In genomic region chr4:106490620-106491019, GRCm38 (mm10) we compare ENCODE assay signal across 34 mouse cellular contexts. TPM values are rescaled to one million over a fixed set of nuclear protein-coding genes. Genes with fewer than 3 reads are reported as not detected.
A peak's percentile ranks its signal among the peaks of the same experiment; 100 is the strongest.
DNase-seq lines count a peak whose midpoint lies in the region; ATAC-seq and TF ChIP-seq lines count a peak whose summit lies in the region.
"Had no signal": no experiment of that assay in that cellular context is flagged by ENCODE, and none has a peak within 500 bp of the region (broad histone marks: within the 10 kb centered on the region; RNA-seq: fewer than 3 reads in every experiment).

No protein-coding gene starts in this region.

- H3K9ac ChIP-seq in forebrain, embryonic 16.5 days (replicated peaks; ENCODE audit: low read depth, low read length): no peak overlapping the region
- H3K9ac ChIP-seq in lung, postnatal 0 days (replicated peaks; ENCODE audit: low read depth): no peak overlapping the region
- no peak overlapping the region for H3K9ac ChIP-seq in kidney, embryonic 15.5 days
- H3K9ac ChIP-seq: embryonic facial prominence, embryonic 13.5 days; forebrain, embryonic 13.5 days; intestine, embryonic 15.5 days; limb, embryonic 13.5 days; liver, embryonic 13.5 days; neural tube, embryonic 12.5 days had no signal

- no peak overlapping the region for H3K4me3 ChIP-seq in forebrain, embryonic 10.5 days
- H3K4me3 ChIP-seq in forebrain, embryonic 16.5 days (replicated peaks; ENCODE audit: low read length): no peak overlapping the region
- H3K4me3 ChIP-seq in lung, postnatal 0 days (ENCODE audit: low read depth, low read length): no peak overlapping the region
- no peak overlapping the region for H3K4me3 ChIP-seq in kidney, embryonic 15.5 days (replicated peaks)
- H3K4me3 ChIP-seq: embryonic facial prominence, embryonic 13.5 days; erythroblast, embryonic 14.5 days; forebrain, embryonic 13.5 days; heart, embryonic 10.5 days; intestine, embryonic 15.5 days; layer of hippocampus, adult 2 months; limb, embryonic 13.5 days; liver, embryonic 13.5 days; megakaryocyte, embryonic 14.5 days; neural tube, embryonic 12.5 days had no signal

- H3K4me1 ChIP-seq in forebrain, embryonic 10.5 days: peaks cover 10% of the 10 kb centered on the region
- no peaks in the 10 kb centered on the region for H3K4me1 ChIP-seq in forebrain, embryonic 16.5 days (replicated peaks; ENCODE audit: control insufficient read depth, insufficient read depth, low read length)
- no peaks in the 10 kb centered on the region for H3K4me1 ChIP-seq in lung, postnatal 0 days (ENCODE audit: insufficient read depth, low read depth, low read length)
- H3K4me1 ChIP-seq in kidney, embryonic 15.5 days: peaks cover 19% of the 10 kb centered on the region
- H3K4me1 ChIP-seq: embryonic facial prominence, embryonic 13.5 days; forebrain, embryonic 13.5 days; intestine, embryonic 15.5 days; limb, embryonic 13.5 days; liver, embryonic 13.5 days; megakaryocyte, embryonic 14.5 days; neural tube, embryonic 12.5 days had no signal

- H3K27ac ChIP-seq in forebrain, embryonic 10.5 days: 0 out of 2 replicates have a peak overlapping the region, but pooled peaks have one; percentile 33
- H3K27ac ChIP-seq in forebrain, embryonic 16.5 days (ENCODE audit: low read length): no peak overlapping the region
- H3K27ac ChIP-seq in lung, postnatal 0 days (ENCODE audit: low read length): no peak overlapping the region
- H3K27ac ChIP-seq in kidney, embryonic 15.5 days: 0 out of 2 replicates have a peak overlapping the region, but pooled peaks have one; percentile 48
- H3K27ac ChIP-seq: embryonic facial prominence, embryonic 13.5 days; forebrain, embryonic 13.5 days; heart, embryonic 10.5 days; intestine, embryonic 15.5 days; layer of hippocampus, adult 2 months; limb, embryonic 13.5 days; liver, embryonic 13.5 days; neural tube, embryonic 12.5 days had no signal

- no peak overlapping the region for H3K4me2 ChIP-seq in forebrain, embryonic 16.5 days (ENCODE audit: low read length)
- H3K4me2 ChIP-seq in lung, postnatal 0 days (replicated peaks; ENCODE audit: low read depth, low read length): no peak overlapping the region
- H3K4me2 ChIP-seq in kidney, embryonic 15.5 days: no peak overlapping the region
- H3K4me2 ChIP-seq: embryonic facial prominence, embryonic 13.5 days; forebrain, embryonic 13.5 days; intestine, embryonic 15.5 days; limb, embryonic 13.5 days; liver, embryonic 13.5 days; neural tube, embryonic 12.5 days had no signal

- H3K27me3 ChIP-seq in forebrain, embryonic 10.5 days (ENCODE audit: poor library complexity, severe bottlenecking): 0 out of 2 replicates have a peak, but pooled peaks cover 5% of the 10 kb centered on the region
- no peaks in the 10 kb centered on the region for H3K27me3 ChIP-seq in forebrain, embryonic 16.5 days (replicated peaks; ENCODE audit: control insufficient read depth, insufficient read depth, low read length)
- H3K27me3 ChIP-seq in lung, postnatal 0 days (replicated peaks; ENCODE audit: insufficient read depth, low read length): no peaks in the 10 kb centered on the region
- no peaks in the 10 kb centered on the region for H3K27me3 ChIP-seq in kidney, embryonic 15.5 days
- H3K27me3 ChIP-seq: forebrain, embryonic 13.5 days; intestine, embryonic 15.5 days; limb, embryonic 13.5 days; neural tube, embryonic 12.5 days had no signal

- 74% methylated on average over 4 of the region's 4 CpGs for WGBS in forebrain, embryonic 10.5 days
- 66% methylated on average over 4 of the region's 4 CpGs for WGBS in forebrain, embryonic 16.5 days
- 55% methylated on average over 4 of the region's 4 CpGs for WGBS in lung, postnatal 0 days
- 41% methylated on average over 4 of the region's 4 CpGs for WGBS in kidney, embryonic 15.5 days

- TF ChIP-seq EP300 in lung, postnatal 0 days (IDR thresholded peaks at IDR 0.05): no peak

- TF ChIP-seq CTCF in lung, postnatal 0 days (IDR thresholded peaks at IDR 0.05): no peak

- ATAC-seq in forebrain, embryonic 16.5 days: no peak
- ATAC-seq in lung, postnatal 0 days: peak; percentile 44
- ATAC-seq in kidney, embryonic 15.5 days (replicated peaks; ENCODE audit: low FRiP score): 0 out of 2 replicates have a peak, but pooled peaks have one; percentile 33
- ATAC-seq: forebrain, embryonic 13.5 days; hindbrain, embryonic 16.5 days; intestine, embryonic 15.5 days had no signal

- DNase-seq in forebrain, embryonic 10.5 days (ENCODE audit: extremely low spot score, low spot score): no peak
- no peak for DNase-seq in lung, postnatal 0 days (ENCODE audit: low spot score)
- no peak for DNase-seq in lung, postnatal 14 days
- peak; percentile 46 to 63 for DNase-seq in kidney, postnatal 36 days
- no peak for DNase-seq in adrenal gland, postnatal 4 days (ENCODE audit: low spot score in 2 of 2)
- no peak for DNase-seq in thymus, postnatal 25 days
- DNase-seq: adrenal gland, postnatal 10 days; cerebellum, adult 8-10 months; cerebellum, postnatal 36 days; embryo, embryonic 11 days; layer of hippocampus, postnatal 36 days; liver, embryonic 13.5 days; lung, postnatal 36 days; midbrain, embryonic 14.5 days; right cerebral cortex, postnatal 4 days; thymus, adult 18-20 months had no signal

- H3K9me3 ChIP-seq in forebrain, embryonic 10.5 days: no peaks in the 10 kb centered on the region
- H3K9me3 ChIP-seq in forebrain, embryonic 16.5 days (ENCODE audit: control insufficient read depth, low read length): no peaks in the 10 kb centered on the region
- H3K9me3 ChIP-seq in lung, postnatal 0 days (ENCODE audit: low read length): no peaks in the 10 kb centered on the region
- H3K9me3 ChIP-seq in kidney, embryonic 15.5 days (replicated peaks): no peaks in the 10 kb centered on the region
- H3K9me3 ChIP-seq: embryonic facial prominence, embryonic 13.5 days; forebrain, embryonic 13.5 days; heart, embryonic 10.5 days; intestine, embryonic 15.5 days; limb, embryonic 13.5 days; liver, embryonic 13.5 days; megakaryocyte, embryonic 14.5 days; neural tube, embryonic 12.5 days had no signal

- H3K36me3 ChIP-seq in forebrain, embryonic 10.5 days (replicated peaks): no peaks in the 10 kb centered on the region
- H3K36me3 ChIP-seq in forebrain, embryonic 16.5 days (ENCODE audit: control insufficient read depth, insufficient read depth): no peaks in the 10 kb centered on the region
- H3K36me3 ChIP-seq in lung, postnatal 0 days (ENCODE audit: insufficient read depth, low read length): no peaks in the 10 kb centered on the region
- no peaks in the 10 kb centered on the region for H3K36me3 ChIP-seq in kidney, embryonic 15.5 days
- H3K36me3 ChIP-seq: embryonic facial prominence, embryonic 13.5 days; heart, embryonic 10.5 days; intestine, embryonic 15.5 days; limb, embryonic 13.5 days; liver, embryonic 13.5 days; neural tube, embryonic 12.5 days had no signal

RNA-seq across cellular contexts. Expression of gene Bsnd, which starts 1.5 kb away (rescaled TPM):
- polyA plus RNA-seq in forebrain, embryonic 10.5 days (2016; fragmentation: Nextera tagmentation; extraction: Ambion mirVana): not detected in 2 replicates
- polyA plus RNA-seq in forebrain, embryonic 16.5 days (2015; fragmentation: Nextera tagmentation; extraction: Ambion mirVana): not detected in 2 replicates
- not detected in 2 replicates for polyA plus RNA-seq in lung, postnatal 0 days (2015; fragmentation: Nextera tagmentation; extraction: Ambion mirVana)
- polyA plus RNA-seq in kidney, embryonic 15.5 days (2015; fragmentation: Nextera tagmentation; extraction: Ambion mirVana): 7.9 and 8.9 TPM in 2 replicates
- 1 to 10 TPM in 1 of 2 experiments, under 1 TPM in 1; 0.11 to 3.7 TPM for total RNA-seq in adrenal gland, postnatal 4 days (2021)
- total RNA-seq: adrenal gland, postnatal 10 days; hematopoietic stem cell, adult 5-6 weeks; layer of hippocampus, adult 2 months; layer of hippocampus, postnatal 36 days; left cerebral cortex, postnatal 10 days had no signal
- polyA plus RNA-seq: embryonic facial prominence, embryonic 13.5 days; erythroblast, embryonic 14.5 days; forebrain, embryonic 13.5 days; frontal cortex, adult 2 months; heart, embryonic 16.5 days; hindbrain, embryonic 16.5 days; intestine, embryonic 15.5 days; limb, embryonic 13.5 days; liver, embryonic 13.5 days; midbrain, embryonic 14.5 days; neural tube, embryonic 12.5 days; stomach, embryonic 14.5 days had no signal

RNA-seq across cellular contexts. Expression of gene Pcsk9, which starts 26.5 kb away (rescaled TPM):
- 5.9 and 6.9 TPM in 2 replicates for polyA plus RNA-seq in forebrain, embryonic 10.5 days (2016; fragmentation: Nextera tagmentation; extraction: Ambion mirVana)
- 0.77 and 0.99 TPM in 2 replicates for polyA plus RNA-seq in forebrain, embryonic 16.5 days (2015; fragmentation: Nextera tagmentation; extraction: Ambion mirVana)
- polyA plus RNA-seq in lung, postnatal 0 days (2015; fragmentation: Nextera tagmentation; extraction: Ambion mirVana): 0.38 and 0.51 TPM in 2 replicates
- polyA plus RNA-seq in kidney, embryonic 15.5 days (2015; fragmentation: Nextera tagmentation; extraction: Ambion mirVana): 16.3 and 18.8 TPM in 2 replicates
- total RNA-seq in adrenal gland, postnatal 4 days (2021): 1 to 10 TPM; 2.1 to 3.4 TPM
- total RNA-seq: gastrocnemius, adult 8-10 months; layer of hippocampus, postnatal 36 days had no signal

Comparison
In these comparisons a context has a peak if more than half of its experiments do, and no peak if none do; other contexts are left out.
1. H3K27ac ChIP-seq: peak in forebrain, embryonic 10.5 days (single experiment) and kidney, embryonic 15.5 days (single experiment); none in forebrain, embryonic 16.5 days (single experiment) and lung, postnatal 0 days (single experiment).
2. DNase-seq: peak in kidney, postnatal 36 days (2 of 2); none in forebrain, embryonic 10.5 days (single experiment), lung, postnatal 0 days (single experiment), lung, postnatal 14 days (single experiment), adrenal gland, postnatal 4 days (0 of 2) and thymus, postnatal 25 days (single experiment).